Mouse (Mus musculus): Measurements from ENCODE around the gene Olfr1022.

GRCm38 (mm10) chr2:85914893-85915292, 46.5 kb downstream of the Olfr1022 start, which contains the start of gene Olfr1025-ps1:
- TF ChIP-seq CTCF (IDR thresholded peaks at IDR 0.05; ENCODE audit: low read depth) (no peak), EP300 (IDR thresholded peaks at IDR 0.05; ENCODE audit: low read depth) (no peak)

All from liver, embryonic 14.5 days (tissue).